Mouse (Mus musculus) lung, postnatal 25 days (tissue): ENCODE results near the gene Coil.
A peak's percentile ranks its signal among the peaks of the same experiment; 100 is the strongest.

ENCODE experiments used
- DNase-seq: peaks from one replicate; pipeline ENCODE4 v3.0.0; 2022; ENCODE audit warnings: low spot score

Coil gene

GRCm38 (mm10) chr11:88970202-88970732, at the start of gene Coil:
TSS of gene Coil (plus strand) at chr11:88970252.
- DNase-seq = no peak

GRCm38 (mm10) chr11:88926566-88926965, 43.5 kb upstream of the Coil start:
- DNase-seq = no peak

- no peak for DNase-seq
Measured at GRCm38 (mm10) chr11:88931692-88932530, 38.1 kb upstream of the Coil start.

GRCm38 (mm10) chr11:88933030-88933429, 37.0 kb upstream of the Coil start:
- DNase-seq = no peak

- no peak for DNase-seq
Measured at GRCm38 (mm10) chr11:88934089-88935000, 35.7 kb upstream of the Coil start.

GRCm38 (mm10) chr11:88937886-88938285, 32.2 kb upstream of the Coil start:
- DNase-seq = no peak

- no peak for DNase-seq
Measured at GRCm38 (mm10) chr11:88938770-88939169, 31.3 kb upstream of the Coil start.

- DNase-seq = no peak
Measured at GRCm38 (mm10) chr11:88939634-88940033, 30.4 kb upstream of the Coil start.

- no peak for DNase-seq
Measured at GRCm38 (mm10) chr11:88941489-88941888, 28.6 kb upstream of the Coil start.

GRCm38 (mm10) chr11:88945971-88946585, 24.0 kb upstream of the Coil start:
- DNase-seq = no peak

GRCm38 (mm10) chr11:88948896-88949295, 21.2 kb upstream of the Coil start:
- DNase-seq = no peak

- peak; percentile 12 for DNase-seq
Measured at GRCm38 (mm10) chr11:88949802-88950639, 20.0 kb upstream of the Coil start.

GRCm38 (mm10) chr11:88950640-88951250, 19.3 kb upstream of the Coil start:
- no peak for DNase-seq

GRCm38 (mm10) chr11:88951576-88951975, 18.5 kb upstream of the Coil start:
- DNase-seq = no peak

GRCm38 (mm10) chr11:88952117-88952516, 17.9 kb upstream of the Coil start:
- no peak for DNase-seq

- no peak for DNase-seq
Measured at GRCm38 (mm10) chr11:88953582-88953981, 16.5 kb upstream of the Coil start.

- DNase-seq = peak; percentile 42
Measured at GRCm38 (mm10) chr11:88954803-88955202, 15.2 kb upstream of the Coil start.

GRCm38 (mm10) chr11:88955217-88955969, 14.7 kb upstream of the Coil start, which contains the start of gene Scpep1:
TSS of gene Scpep1 (minus strand) at chr11:88955465.
- peak; percentile 98 for DNase-seq

- DNase-seq = no peak
Measured at GRCm38 (mm10) chr11:88958851-88959250, 11.2 kb upstream of the Coil start.

GRCm38 (mm10) chr11:88966881-88967361, 3.1 kb upstream of the Coil start, which contains the start of gene Elobl:
TSS of gene Elobl (minus strand) at chr11:88966931.
- no peak for DNase-seq
